Mouse (Mus musculus): Measurements from ENCODE around the gene Igsf6.
A peak's percentile ranks its signal among the peaks of the same experiment; 100 is the strongest.

DNA sequence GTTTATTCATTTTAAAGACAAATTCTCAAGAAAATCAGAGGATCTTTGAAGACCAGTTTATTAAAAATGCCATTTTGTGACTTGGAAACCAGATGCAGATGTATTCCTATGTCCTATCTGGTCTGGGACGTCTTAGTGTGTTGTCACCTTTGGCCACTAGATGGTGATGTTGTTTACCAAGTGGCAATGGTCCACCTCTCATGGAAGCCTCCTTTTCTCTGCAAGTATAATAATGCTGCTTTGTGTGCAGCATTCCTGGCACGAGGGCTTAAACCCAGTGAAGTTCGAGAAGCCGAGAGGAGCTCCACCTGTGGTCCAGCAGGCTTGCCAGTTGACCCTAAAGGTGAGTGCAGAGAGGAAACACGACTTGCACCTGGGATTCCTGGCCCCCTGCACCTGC is 3.5 kb upstream of the Igsf6 start:
- peak; percentile 64; the same call in 1 of the 2 replicates for TF ChIP-seq CTCF (IDR thresholded peaks at IDR 0.05; ENCODE audit: borderline replicate concordance, insufficient read depth, low read depth, low read length)
- no peak for TF ChIP-seq POLR2A (IDR thresholded peaks at IDR 0.05; ENCODE audit: borderline replicate concordance, insufficient read depth, low read length)
